Mouse (Mus musculus) G1E (cell line): ENCODE measurements around the gene Cpb1.

Experiments
- CTCF ChIP-seq: IDR thresholded peaks from 2 replicates; pipeline ENCODE4 v1.5.1; 2012; ENCODE audit warnings: low read depth, low read length, inconsistent platforms, mixed read lengths
- POLR2AphosphoS5 ChIP-seq: IDR thresholded peaks from 2 replicates; pipeline ENCODE4 v1.6.1; 2012; ENCODE audit warnings: low read depth, low read length, inconsistent platforms; ENCODE audit not compliant: insufficient replicate concordance

DNA sequence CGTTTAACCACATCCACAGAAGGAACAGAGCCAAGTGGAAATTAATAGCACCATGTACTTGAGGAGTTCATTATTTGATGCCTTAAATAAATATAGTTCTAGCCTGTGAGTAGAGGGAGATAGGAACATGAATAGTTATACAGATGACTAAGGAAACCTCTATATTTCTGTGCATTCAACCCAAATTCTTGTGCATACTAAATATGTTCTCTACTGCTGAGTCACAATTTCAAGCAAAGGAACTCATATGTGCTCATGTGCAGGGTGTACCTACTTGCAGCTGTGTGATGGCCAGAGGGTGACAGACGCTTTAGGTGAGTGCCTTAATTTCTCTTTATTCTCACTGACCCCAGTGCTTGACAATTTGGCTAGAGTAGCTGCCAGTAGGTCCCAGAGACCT is 50.1 kb downstream of the Cpb1 start:
- TF ChIP-seq CTCF: no peak
- TF ChIP-seq POLR2AphosphoS5: no peak
